Mouse (Mus musculus) small intestine, adult 2 months (tissue): ENCODE measurements around the gene Nrxn1. TPM values are rescaled to one million over a fixed set of nuclear protein-coding genes. Genes with fewer than 3 reads are reported as not detected.

Experiments used
- H3K27ac ChIP-seq: fragments of 200-500 bp; 2 replicates; pipeline ENCODE4 v1.5.1; 2012; ENCODE audit warnings: low read depth, low read length, control low read depth, inconsistent platforms; ENCODE audit not compliant: insufficient read depth
- H3K27me3 ChIP-seq: fragments of 200-500 bp; 2 replicates; pipeline ENCODE4 v1.6.1; 2012; ENCODE audit warnings: mild to moderate bottlenecking, moderate library complexity, low read length, inconsistent platforms; ENCODE audit not compliant: control insufficient read depth, insufficient read depth
- H3K36me3 ChIP-seq: fragments of 200-500 bp; 2 replicates; pipeline ENCODE4 v1.6.1; 2012; ENCODE audit warnings: mild to moderate bottlenecking, low read length, control low read depth, inconsistent platforms; ENCODE audit not compliant: control insufficient read depth, insufficient read depth
- H3K4me1 ChIP-seq: fragments of 200-500 bp; 2 replicates; pipeline ENCODE4 v1.6.1; 2012; ENCODE audit warnings: low read length, inconsistent platforms, mixed read lengths; ENCODE audit not compliant: control insufficient read depth, insufficient read depth, insufficient read length
- H3K4me3 ChIP-seq: fragments of 200-500 bp; 2 replicates; pipeline ENCODE4 v1.5.1; 2012; ENCODE audit warnings: low read depth, mild to moderate bottlenecking, control low read depth, inconsistent platforms, low read length, moderate library complexity
- CTCF ChIP-seq: fragments of 200-500 bp; IDR thresholded peaks from 2 replicates; pipeline ENCODE4 v1.5.1; 2012; ENCODE audit warnings: low read depth, mild to moderate bottlenecking, control low read depth, inconsistent platforms, low read length, moderate library complexity, mixed read lengths; ENCODE audit not compliant: insufficient replicate concordance, insufficient read length; ENCODE audit errors: extremely low read depth
- POLR2A ChIP-seq: fragments of 200-500 bp; IDR thresholded peaks from 2 replicates; pipeline ENCODE4 v1.6.1; 2012; ENCODE audit warnings: low read depth, mild to moderate bottlenecking, control low read depth, inconsistent platforms, low read length, moderate library complexity
- WGBS: fragments of 180-500 bp; shearing (Covaris S2); methylation state at CpG from one replicate; pipeline ENCODE4 v1.1.7; 2018; 5-methylcytosine and 5-hydroxymethylcytosine counted together
- polyA plus RNA-seq: library from polyadenylated mRNA; depleted of rRNA; stranded (reverse); fragments of >200 nt; gene quantifications from 2 replicates; pipeline ENCODE4 v1.2.3, GENCODE M21; 2012

Nrxn1 gene
- polyA plus RNA-seq, 1 experiment, result 0.39 TPM

GRCm38 (mm10) chr17:90234806-90235205 lies 858.1 kb downstream of the Nrxn1 start:
- WGBS, result 88% methylated on average over 2 of the region's 2 CpGs

GRCm38 (mm10) chr17:90208547-90208946 lies 884.3 kb downstream of the Nrxn1 start:
- Histone ChIP-seq H3K27ac (no peak overlapping the region), H3K4me1 (no peaks in the 10 kb centered on the region), H3K4me3 (no peak overlapping the region), H3K36me3 (no peaks in the 10 kb centered on the region), H3K27me3 (no peaks in the 10 kb centered on the region)
- TF ChIP-seq POLR2A, result no peak
- no peak for TF ChIP-seq CTCF

More at GRCm38 (mm10) chr17:90234806-90235205, 858.1 kb downstream of the Nrxn1 start:
- Histone ChIP-seq H3K4me1 (no peaks in the 10 kb centered on the region), H3K4me3 (no peak overlapping the region), H3K27me3 (no peaks in the 10 kb centered on the region), H3K36me3 (no peaks in the 10 kb centered on the region), H3K27ac (no peak overlapping the region)
- no peak for TF ChIP-seq POLR2A
- no peak for TF ChIP-seq CTCF

GRCm38 (mm10) chr17:90207617-90208016 lies 885.3 kb downstream of the Nrxn1 start:
- no peak for TF ChIP-seq CTCF
- TF ChIP-seq POLR2A, result no peak
- whole genome bisulfite sequencing, result 71% methylated on average over 5 of the region's 5 CpGs
- Histone ChIP-seq H3K4me3 (no peak overlapping the region), H3K4me1 (no peaks in the 10 kb centered on the region), H3K36me3 (no peaks in the 10 kb centered on the region), H3K27me3 (no peaks in the 10 kb centered on the region), H3K27ac (no peak overlapping the region)

- no peak overlapping the region for H3K27ac ChIP-seq
- no peaks in the 10 kb centered on the region for H3K36me3 ChIP-seq
- no peak for TF ChIP-seq CTCF
- no peak for TF ChIP-seq POLR2A
- no peaks in the 10 kb centered on the region for H3K27me3 ChIP-seq
- no peaks in the 10 kb centered on the region for H3K4me1 ChIP-seq
- H3K4me3 ChIP-seq, result no peak overlapping the region
Measured at GRCm38 (mm10) chr17:90203993-90204392, 888.9 kb downstream of the Nrxn1 start.

- Histone ChIP-seq H3K27me3 (no peaks in the 10 kb centered on the region), H3K36me3 (no peaks in the 10 kb centered on the region), H3K27ac (no peak overlapping the region), H3K4me3 (no peak overlapping the region), H3K4me1 (no peaks in the 10 kb centered on the region)
- TF ChIP-seq POLR2A (no peak), CTCF (no peak)
- 65% methylated on average over 2 of the region's 2 CpGs for WGBS
Measured at GRCm38 (mm10) chr17:90202785-90203184, 890.1 kb downstream of the Nrxn1 start.

- no peak overlapping the region for H3K4me3 ChIP-seq
- H3K4me1 ChIP-seq, result no peaks in the 10 kb centered on the region
- no peak overlapping the region for H3K27ac ChIP-seq
- 38% methylated on average over 1 of the region's 1 CpGs for WGBS
- TF ChIP-seq POLR2A (no peak), CTCF (no peak)
- no peaks in the 10 kb centered on the region for H3K36me3 ChIP-seq
- no peaks in the 10 kb centered on the region for H3K27me3 ChIP-seq
Measured at GRCm38 (mm10) chr17:90196772-90197171, 896.1 kb downstream of the Nrxn1 start.

GRCm38 (mm10) chr17:90141602-90142001 lies 951.3 kb downstream of the Nrxn1 start:
- 53% methylated on average over 4 of the region's 4 CpGs for WGBS
- Histone ChIP-seq H3K36me3 (no peaks in the 10 kb centered on the region), H3K27me3 (no peaks in the 10 kb centered on the region), H3K27ac (no peak overlapping the region), H3K4me1 (no peaks in the 10 kb centered on the region), H3K4me3 (no peak overlapping the region)
- TF ChIP-seq POLR2A (no peak), CTCF (no peak)

GRCm38 (mm10) chr17:90130836-90131235 lies 962.0 kb downstream of the Nrxn1 start:
- Histone ChIP-seq H3K4me3 (no peak overlapping the region), H3K4me1 (no peaks in the 10 kb centered on the region), H3K36me3 (no peaks in the 10 kb centered on the region), H3K27me3 (no peaks in the 10 kb centered on the region), H3K27ac (no peak overlapping the region)
- no peak for TF ChIP-seq POLR2A
- TF ChIP-seq CTCF, result no peak
- WGBS, result 69% methylated on average over 12 of the region's 12 CpGs
